Mouse (Mus musculus) E14TG2a.4 (cell line): Measurements from ENCODE around the gene Qser1.

ENCODE experiments used
- H3K27me3 ChIP-seq: 2 replicates; pipeline ENCODE4 v1.6.1; 2014; ENCODE audit warnings: low read length, control low read depth; ENCODE audit not compliant: insufficient read depth
- H3K36me3 ChIP-seq: 2 replicates; pipeline ENCODE4 v1.6.1; 2014; ENCODE audit warnings: low read length, control low read depth; ENCODE audit not compliant: insufficient read depth
- H3K4me1 ChIP-seq: replicated peaks from 2 replicates; pipeline ENCODE4 v1.6.1; 2014; ENCODE audit warnings: low read depth, low read length, control low read depth
- H3K4me3 ChIP-seq: replicated peaks from 2 replicates; pipeline ENCODE4 v1.5.1; 2014; ENCODE audit warnings: mild to moderate bottlenecking, low read length
- H3K9me3 ChIP-seq: 2 replicates; pipeline ENCODE4 v1.6.1; 2014; ENCODE audit warnings: low read length, control low read depth
- CTCF ChIP-seq: conservative IDR thresholded peaks from 2 replicates; pipeline ENCODE4 v1.5.1; 2014; ENCODE audit warnings: low read length
- NANOG ChIP-seq: IDR thresholded peaks from 2 replicates; pipeline ENCODE4 v1.6.1; 2014; ENCODE audit warnings: borderline replicate concordance, low read length, mixed read lengths
- POU5F1 ChIP-seq: IDR thresholded peaks from 2 replicates; pipeline ENCODE4 v1.6.1; 2014; ENCODE audit warnings: low read length, borderline replicate concordance

Qser1 gene

GRCm38 (mm10) chr2:104742741-104743064, 73.9 kb downstream of the Qser1 start, which contains the start of gene Depdc7:
TSS of gene Depdc7 (minus strand) at chr2:104742878.
- peak within 1 kb of the TSS; percentile 87 for H3K4me3 ChIP-seq
- TF ChIP-seq CTCF, result no peak
- no peak for TF ChIP-seq POU5F1
- TF ChIP-seq NANOG, result no peak
- H3K4me1 ChIP-seq, result peaks cover 36% of the 10 kb centered on the region
- peaks cover 19% of the 10 kb centered on the region for H3K27me3 ChIP-seq
- no peaks in the 10 kb centered on the region for H3K9me3 ChIP-seq
- no peaks in the 10 kb centered on the region for H3K36me3 ChIP-seq

GRCm38 (mm10) chr2:104741896-104742740, 74.4 kb downstream of the Qser1 start:
- Histone ChIP-seq H3K36me3 (no peaks in the 10 kb centered on the region), H3K9me3 (no peaks in the 10 kb centered on the region), H3K4me1 (peaks cover 36% of the 10 kb centered on the region), H3K27me3 (peaks cover 19% of the 10 kb centered on the region), H3K4me3 (peak overlapping the region; percentile 87)
- TF ChIP-seq POU5F1, result no peak
- TF ChIP-seq CTCF, result no peak
- no peak for TF ChIP-seq NANOG

- H3K27me3 ChIP-seq, result peaks cover 19% of the 10 kb centered on the region
- no peaks in the 10 kb centered on the region for H3K9me3 ChIP-seq
- no peak for TF ChIP-seq POU5F1
- TF ChIP-seq CTCF, result no peak
- TF ChIP-seq NANOG, result no peak
- no peak overlapping the region for H3K4me3 ChIP-seq
- no peaks in the 10 kb centered on the region for H3K36me3 ChIP-seq
- H3K4me1 ChIP-seq, result peaks cover 37% of the 10 kb centered on the region
Measured at GRCm38 (mm10) chr2:104741015-104741758, 75.4 kb downstream of the Qser1 start.

GRCm38 (mm10) chr2:104740248-104740949, 76.2 kb downstream of the Qser1 start:
- H3K9me3 ChIP-seq, result no peaks in the 10 kb centered on the region
- peaks cover 19% of the 10 kb centered on the region for H3K27me3 ChIP-seq
- no peaks in the 10 kb centered on the region for H3K36me3 ChIP-seq
- peaks cover 39% of the 10 kb centered on the region for H3K4me1 ChIP-seq
- TF ChIP-seq POU5F1 (no peak), CTCF (no peak), NANOG (no peak)
- H3K4me3 ChIP-seq, result no peak overlapping the region

- Histone ChIP-seq H3K4me3 (no peak overlapping the region), H3K4me1 (peaks cover 40% of the 10 kb centered on the region), H3K36me3 (no peaks in the 10 kb centered on the region), H3K27me3 (peaks cover 19% of the 10 kb centered on the region), H3K9me3 (no peaks in the 10 kb centered on the region)
- TF ChIP-seq CTCF (no peak), NANOG (no peak), POU5F1 (no peak)
Measured at GRCm38 (mm10) chr2:104739691-104740090, 76.9 kb downstream of the Qser1 start.

GRCm38 (mm10) chr2:104736241-104736640, 80.3 kb downstream of the Qser1 start:
- H3K4me3 ChIP-seq, result no peak overlapping the region
- H3K4me1 ChIP-seq, result peaks cover 40% of the 10 kb centered on the region
- no peaks in the 10 kb centered on the region for H3K36me3 ChIP-seq
- no peaks in the 10 kb centered on the region for H3K9me3 ChIP-seq
- peaks cover 12% of the 10 kb centered on the region for H3K27me3 ChIP-seq
- TF ChIP-seq CTCF (no peak), NANOG (no peak), POU5F1 (no peak)

- Histone ChIP-seq H3K36me3 (peaks cover 16% of the 10 kb centered on the region), H3K4me1 (peaks cover 42% of the 10 kb centered on the region), H3K9me3 (no peaks in the 10 kb centered on the region), H3K27me3 (no peaks in the 10 kb centered on the region), H3K4me3 (0 out of 2 replicates have a peak overlapping the region, but pooled peaks have one; percentile 10)
- TF ChIP-seq POU5F1, result no peak
- TF ChIP-seq NANOG, result no peak
- TF ChIP-seq CTCF, result no peak
Measured at GRCm38 (mm10) chr2:104732562-104733256, 83.9 kb downstream of the Qser1 start.

- TF ChIP-seq NANOG (no peak), POU5F1 (no peak), CTCF (no peak)
- Histone ChIP-seq H3K4me3 (0 out of 2 replicates have a peak overlapping the region, but pooled peaks have one; percentile 10), H3K9me3 (no peaks in the 10 kb centered on the region), H3K27me3 (no peaks in the 10 kb centered on the region), H3K4me1 (peaks cover 42% of the 10 kb centered on the region), H3K36me3 (peaks cover 23% of the 10 kb centered on the region)
Measured at GRCm38 (mm10) chr2:104732033-104732444, 84.5 kb downstream of the Qser1 start.
